Mouse (Mus musculus) right cerebral cortex, adult 18-20 months (tissue): ENCODE data around the gene Adck2.

ENCODE experiments used
- DNase-seq: peaks from one replicate; pipeline ENCODE4 v3.0.0; 2022; ENCODE audit warnings: mixed read lengths

Gene Adck2

DNA sequence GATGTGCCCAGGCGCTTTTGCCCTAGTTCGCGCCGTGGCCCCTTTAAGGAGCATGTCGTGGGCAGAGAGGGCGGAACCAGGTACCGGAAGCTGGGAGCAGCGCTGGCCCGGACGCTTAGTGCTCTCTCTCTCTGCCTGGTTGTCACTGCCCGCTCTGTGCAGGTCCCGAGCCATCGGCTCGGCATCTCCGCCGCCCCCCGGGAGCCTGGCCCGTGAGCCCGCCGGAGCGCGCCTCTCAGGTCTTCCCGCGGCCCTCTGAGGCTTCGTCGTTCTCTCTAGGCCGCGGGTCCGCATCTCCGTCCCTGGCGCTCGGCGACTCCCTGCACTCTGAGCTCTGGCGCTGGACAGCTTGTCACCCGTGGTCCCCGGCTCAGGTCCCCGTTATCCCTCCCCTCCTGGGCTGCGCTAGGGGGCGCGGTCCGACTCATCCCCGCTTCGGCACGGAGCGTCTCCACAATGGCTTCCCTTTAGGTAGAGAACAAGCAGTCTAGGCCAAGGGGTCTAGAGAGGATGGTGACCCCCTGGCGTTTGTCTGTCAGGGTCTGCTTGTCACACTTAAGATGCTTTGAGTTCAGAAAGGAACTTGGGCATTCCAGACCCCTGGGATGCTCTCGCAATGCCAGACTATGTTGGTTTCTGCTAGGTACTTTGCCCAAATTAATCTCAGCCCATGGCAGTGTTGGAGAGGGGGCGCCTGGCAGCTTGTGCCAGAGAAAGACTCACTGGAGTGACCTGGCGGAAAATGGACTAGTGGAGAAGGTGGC, at the start of gene Adck2:
TSS of gene Adck2 (plus strand) at position 83 of the 764 bp plus-strand sequence.
- peak; percentile 88 for DNase-seq

DNA sequence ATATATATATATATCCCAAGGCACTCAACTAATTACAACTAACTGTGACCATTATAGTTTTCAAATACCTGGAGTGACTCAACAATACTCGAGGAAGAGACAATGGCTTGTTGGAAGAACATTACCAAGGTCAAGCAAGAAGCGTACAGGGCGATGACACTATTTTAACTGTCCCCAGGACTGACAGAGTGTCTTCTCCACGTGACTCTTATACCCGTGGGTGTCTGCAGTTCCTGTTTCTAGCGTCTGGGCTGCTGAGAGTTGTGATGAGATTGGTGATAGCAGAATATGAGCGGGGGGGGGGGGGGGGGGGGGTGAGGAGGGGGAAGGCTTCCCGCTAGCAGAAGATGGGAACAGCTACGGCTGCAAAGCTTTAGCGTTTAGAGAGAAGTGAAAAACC, 46.9 kb upstream of the Adck2 start:
- no peak for DNase-seq

DNA sequence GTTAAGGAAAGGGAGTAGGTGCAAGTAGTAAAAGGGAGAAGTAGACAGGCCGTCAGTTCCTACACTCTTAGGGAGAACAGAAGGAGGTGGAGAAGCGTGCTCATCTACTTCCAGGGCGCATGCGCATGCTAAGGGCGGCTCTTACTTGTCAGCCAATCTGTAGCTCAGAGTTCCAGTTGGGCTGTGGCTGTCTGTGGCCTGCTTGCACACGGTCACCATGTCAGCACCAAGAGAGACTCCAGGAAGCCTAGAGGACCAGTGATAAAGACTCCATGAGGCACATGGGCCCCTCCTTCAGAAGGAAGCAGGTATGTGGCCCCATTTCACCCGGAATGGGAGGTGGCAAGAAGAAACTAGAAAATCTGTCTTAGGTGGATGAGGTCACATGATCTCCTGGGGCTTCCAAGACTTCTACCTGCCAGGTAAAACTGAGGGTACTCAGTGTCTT, 46.3 kb upstream of the Adck2 start:
- peak; percentile 59 for DNase-seq

DNA sequence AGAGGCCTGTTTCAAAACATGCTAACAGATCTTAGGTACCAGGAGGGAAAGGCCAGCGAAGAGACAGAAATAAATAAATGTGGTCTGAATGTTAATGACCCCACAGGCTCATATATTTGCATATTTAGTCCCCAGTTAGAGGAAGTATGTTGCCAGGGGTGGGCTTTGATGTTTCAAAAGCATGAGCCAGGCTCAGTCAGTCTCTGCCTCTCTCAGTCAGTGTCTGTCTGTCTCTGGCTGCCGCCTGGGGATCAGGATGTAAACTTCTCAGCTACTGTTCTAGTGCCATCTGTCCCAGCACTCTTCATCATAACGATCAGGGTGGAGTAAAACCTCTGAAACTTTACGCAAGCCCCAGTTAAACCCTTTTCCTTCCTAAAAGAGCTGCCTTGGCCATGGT, 45.9 kb upstream of the Adck2 start:
- DNase-seq = no peak

- peak; percentile 84 for DNase-seq
Observed at GRCm38 (mm10) chr6:39528671-39529535, 44.8 kb upstream of the Adck2 start.

- DNase-seq = no peak
Observed at GRCm38 (mm10) chr6:39534944-39535343, 38.7 kb upstream of the Adck2 start.

DNA sequence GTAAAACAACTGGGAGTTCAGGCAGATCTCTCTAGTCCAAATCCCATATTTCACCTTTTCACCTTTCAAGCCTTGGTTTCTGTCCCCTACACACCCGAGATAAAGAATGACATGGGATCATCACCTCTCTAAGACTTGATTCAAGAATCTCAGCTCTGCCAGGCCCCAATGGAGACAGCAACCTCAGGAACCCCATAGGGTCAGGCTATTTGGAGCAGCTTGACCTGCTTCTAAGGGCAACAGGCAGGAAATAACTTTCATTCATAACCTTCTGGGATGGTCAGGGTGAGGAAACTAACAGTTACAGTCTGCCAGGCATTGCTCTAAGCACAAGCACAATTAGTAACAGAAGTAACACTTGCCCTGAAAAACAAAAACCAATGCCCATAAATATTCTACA, 37.1 kb upstream of the Adck2 start:
- DNase-seq = no peak

GRCm38 (mm10) chr6:39537276-39537675, 36.4 kb upstream of the Adck2 start:
- no peak for DNase-seq

DNA sequence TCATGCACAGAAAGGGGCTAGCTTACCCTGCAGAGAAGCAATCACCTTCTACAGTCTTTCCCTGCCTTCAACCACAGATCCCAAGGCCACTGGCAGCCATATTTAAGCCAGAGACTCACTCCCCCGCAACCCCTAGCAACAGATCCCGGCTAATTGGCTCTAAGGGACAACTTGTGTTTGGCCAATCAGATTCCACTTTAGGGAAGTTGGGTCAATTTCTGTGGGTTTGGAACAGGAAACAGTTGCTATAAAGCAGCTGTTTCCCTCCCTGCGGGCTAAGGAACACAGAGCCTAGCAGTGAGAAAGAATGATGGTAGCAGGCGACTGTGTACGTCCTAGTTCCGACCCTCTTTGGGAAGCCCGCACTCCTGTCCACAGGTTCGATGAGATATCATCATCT, 35.4 kb upstream of the Adck2 start:
- DNase-seq = no peak

DNA sequence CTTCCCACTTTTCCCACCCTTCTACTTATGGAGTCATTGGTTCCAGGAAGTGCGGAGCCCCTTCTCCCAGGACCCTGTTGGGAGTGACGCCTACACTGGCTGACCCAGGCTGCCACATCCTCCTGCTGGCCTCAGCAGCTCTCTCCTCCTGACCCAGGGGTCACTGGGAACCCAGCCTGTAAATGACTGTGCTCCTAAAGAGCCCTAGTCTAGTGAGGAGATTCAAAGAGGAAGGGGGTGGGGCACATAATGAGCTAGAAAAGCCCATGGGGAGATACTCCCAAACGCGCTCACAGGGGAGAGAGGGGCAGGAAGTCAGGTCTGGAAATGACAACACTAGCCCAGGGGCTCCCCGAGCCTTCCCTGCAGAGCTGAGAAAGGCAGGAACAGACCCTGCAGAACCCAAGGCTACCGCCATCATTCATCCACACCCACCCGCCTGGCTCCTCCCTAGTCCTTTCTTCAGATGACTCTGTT, 34.0 kb upstream of the Adck2 start:
- no peak for DNase-seq

- DNase-seq = no peak
Observed at GRCm38 (mm10) chr6:39540563-39540962, 33.1 kb upstream of the Adck2 start.

DNA sequence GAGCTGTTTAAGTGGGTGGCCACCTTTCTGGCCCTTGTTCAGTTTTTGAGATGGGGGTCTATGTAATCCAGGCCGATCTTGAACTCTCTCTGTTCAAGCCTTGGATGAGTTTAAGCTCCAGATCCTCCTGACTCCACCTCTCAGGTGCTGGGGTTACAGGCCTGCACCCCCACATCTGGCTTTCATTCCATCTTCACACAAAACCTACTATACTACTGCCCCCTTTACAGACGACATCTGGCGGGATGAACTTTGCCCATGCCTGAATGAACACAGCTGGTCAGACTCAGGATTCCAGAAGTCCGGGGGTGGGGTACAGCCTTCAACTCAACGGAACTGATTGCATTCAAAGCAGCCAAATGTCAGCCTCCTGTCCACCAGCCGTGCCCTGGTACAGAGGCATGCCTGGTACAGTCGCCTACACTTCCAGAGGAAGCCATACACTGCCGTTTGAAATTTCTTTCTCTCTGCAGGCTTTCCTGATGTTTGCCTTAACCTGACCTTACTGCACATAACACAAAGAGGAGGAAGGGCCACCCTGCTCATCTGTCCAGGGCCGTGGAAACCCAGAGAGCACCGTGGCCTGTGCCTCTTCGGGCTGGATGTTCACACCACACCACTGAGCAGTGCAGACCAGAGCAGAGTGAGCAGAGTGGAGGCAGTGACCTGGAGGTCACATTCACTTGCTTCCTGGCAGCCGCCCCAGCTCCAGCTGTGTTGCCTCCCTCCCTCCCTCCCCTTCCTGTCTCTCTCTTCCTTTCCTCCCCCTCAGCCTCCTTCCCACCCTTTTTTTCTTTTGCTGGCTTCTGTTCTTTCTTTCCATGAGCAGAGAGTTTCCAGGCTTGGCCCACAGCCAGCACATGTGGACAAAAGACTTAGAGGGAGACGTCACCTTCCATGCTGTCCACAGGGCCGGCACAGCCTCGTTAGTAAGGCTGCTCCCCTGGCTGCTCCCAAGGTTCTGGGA, 30.8 kb upstream of the Adck2 start:
- peak; percentile 50 for DNase-seq

- no peak for DNase-seq
Observed at GRCm38 (mm10) chr6:39543769-39544420, 29.8 kb upstream of the Adck2 start.

DNA sequence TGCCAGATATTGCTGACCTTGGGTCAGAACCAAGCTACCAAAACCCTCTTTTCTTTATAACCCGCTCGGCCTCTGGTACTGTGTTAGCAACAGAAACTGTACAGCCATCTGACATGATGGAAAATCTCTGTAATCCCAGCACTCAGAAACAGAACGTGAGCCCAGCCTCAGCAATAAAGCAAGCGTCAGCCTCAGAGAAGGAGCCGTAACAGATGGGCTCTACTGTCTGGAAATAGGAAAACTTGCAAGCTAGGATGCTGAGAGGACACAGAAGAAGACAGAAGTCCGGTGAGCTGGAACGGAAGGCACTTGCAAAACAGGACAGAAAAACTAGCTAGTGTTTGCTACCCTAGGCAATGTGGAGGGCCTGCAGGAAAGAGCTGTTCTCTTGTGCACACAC, 28.2 kb upstream of the Adck2 start:
- DNase-seq = no peak

DNA sequence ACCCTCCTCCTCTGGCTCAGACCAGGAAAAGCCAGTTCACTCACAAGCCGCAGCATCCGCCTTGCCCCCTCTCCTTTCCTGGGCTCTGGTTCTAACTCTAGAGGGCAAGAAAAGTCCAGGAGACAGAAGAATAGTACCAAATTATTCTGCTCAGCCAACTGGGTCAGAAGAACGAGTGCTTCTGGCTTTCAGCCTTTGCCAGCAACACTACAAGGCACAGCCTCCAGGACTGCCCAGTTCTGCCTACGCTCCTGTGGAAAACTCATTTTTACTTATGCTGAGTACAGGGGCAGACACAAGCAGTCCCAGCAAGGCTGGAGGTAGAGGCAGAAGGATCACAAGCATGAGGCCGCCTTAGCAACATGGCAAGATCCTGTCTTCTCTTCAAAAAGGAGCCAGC, 25.6 kb upstream of the Adck2 start:
- DNase-seq = peak; percentile 43

- DNase-seq = no peak
Observed at GRCm38 (mm10) chr6:39551981-39552636, 21.6 kb upstream of the Adck2 start.

- DNase-seq = no peak
Observed at GRCm38 (mm10) chr6:39554888-39555647, 18.6 kb upstream of the Adck2 start.

- DNase-seq = no peak
Observed at GRCm38 (mm10) chr6:39555648-39555945, 18.1 kb upstream of the Adck2 start.

- DNase-seq = no peak
Observed at GRCm38 (mm10) chr6:39556900-39557659, 16.6 kb upstream of the Adck2 start.

DNA sequence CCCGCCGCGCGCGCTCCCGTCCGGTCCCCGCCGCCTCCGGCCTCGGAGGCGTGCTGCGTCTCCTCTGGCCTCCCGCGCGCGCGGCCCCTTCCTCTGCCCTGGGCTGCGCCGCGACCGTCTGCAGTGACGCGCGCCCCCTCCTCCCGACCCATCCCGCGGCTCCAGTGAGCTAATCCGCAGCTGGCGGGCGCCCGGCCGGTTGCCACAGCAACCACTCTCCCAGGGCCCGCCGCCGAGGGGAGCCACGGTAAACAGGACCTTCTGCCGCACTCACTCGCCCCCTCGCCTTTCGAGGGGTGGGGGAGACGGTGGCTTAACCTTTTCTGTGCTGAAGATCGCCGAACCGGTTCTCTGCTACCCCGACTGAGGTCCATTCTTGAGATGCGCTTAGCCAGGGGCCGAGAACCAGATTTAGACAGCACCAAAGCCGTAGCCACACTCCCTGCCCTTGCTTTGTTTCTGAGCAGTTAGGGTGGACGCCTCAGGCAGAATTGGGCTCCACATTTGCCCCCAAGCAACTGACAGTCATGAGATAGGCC, 15.9 kb upstream of the Adck2 start, which contains the start of gene Dennd2a:
TSS of gene Dennd2a (minus strand) at position 145 of the 539 bp plus-strand sequence.
- DNase-seq = peak; percentile 90
